Mouse (Mus musculus) liver, adult 2 months (tissue): ENCODE results near the gene Pkmyt1. TPM values are rescaled to one million over a fixed set of nuclear protein-coding genes. Genes with fewer than 3 reads are reported as not detected.

Source experiments
- DNase-seq: peaks from one replicate; pipeline ENCODE4 v3.0.0-alpha.2; 2011; ENCODE audit warnings: low read depth, low spot score; ENCODE audit errors: extremely low read depth
- H3K27ac ChIP-seq: fragments of 200-500 bp; replicated peaks from 2 replicates; pipeline ENCODE4 v1.5.1; 2012; ENCODE audit warnings: low read depth, mild to moderate bottlenecking, control low read depth, inconsistent platforms, low read length; ENCODE audit not compliant: insufficient read depth
- H3K27me3 ChIP-seq: fragments of 200-500 bp; 2 replicates; pipeline ENCODE4 v1.6.1; 2012; ENCODE audit warnings: mild to moderate bottlenecking, moderate library complexity, low read length, inconsistent platforms; ENCODE audit not compliant: control insufficient read depth, insufficient read depth
- H3K36me3 ChIP-seq: fragments of 200-500 bp; 2 replicates; pipeline ENCODE4 v1.6.1; 2012; ENCODE audit warnings: low read length, inconsistent platforms; ENCODE audit not compliant: control insufficient read depth, insufficient read depth
- H3K4me1 ChIP-seq: fragments of 200-500 bp; 2 replicates; pipeline ENCODE4 v1.6.1; 2011; ENCODE audit warnings: low read length; ENCODE audit not compliant: control insufficient read depth, insufficient read depth
- H3K4me3 ChIP-seq: fragments of 200-500 bp; 2 replicates; pipeline ENCODE4 v1.5.1; 2011; ENCODE audit warnings: low read depth, mild to moderate bottlenecking, control low read depth, low read length, moderate library complexity; ENCODE audit not compliant: insufficient read depth
- H3K79me2 ChIP-seq: fragments of 200-500 bp; 2 replicates; pipeline ENCODE4 v1.6.1; 2012; ENCODE audit warnings: inconsistent platforms, mild to moderate bottlenecking, low read length, moderate library complexity; ENCODE audit not compliant: control insufficient read depth, insufficient read depth
- H3K9ac ChIP-seq: fragments of 200-500 bp; 2 replicates; pipeline ENCODE4 v1.6.1; 2012; ENCODE audit warnings: low read depth, mild to moderate bottlenecking, control low read depth, inconsistent platforms, low read length
- CTCF ChIP-seq: fragments of 200-500 bp; IDR thresholded peaks from 2 replicates; pipeline ENCODE4 v1.5.1; 2011; ENCODE audit warnings: low read depth, low read length, control low read depth
- POLR2A ChIP-seq: fragments of 200-500 bp; IDR thresholded peaks from 2 replicates; pipeline ENCODE4 v1.6.1; 2011; ENCODE audit warnings: low read length, control low read depth; ENCODE audit not compliant: insufficient read depth; ENCODE audit errors: extremely low read depth
- WGBS: fragments of 180-500 bp; shearing (Covaris S2); methylation state at CpG from one replicate; pipeline ENCODE4 v1.1.7; 2018; 5-methylcytosine and 5-hydroxymethylcytosine counted together
- polyA plus RNA-seq: library from polyadenylated mRNA; depleted of rRNA; stranded (reverse); fragments of >200 nt; gene quantifications from 2 replicates; pipeline ENCODE4 v1.2.3, GENCODE M21; 2012
- total RNA-seq: library from RNA; depleted of rRNA; stranded (reverse); fragments of >200 nt; gene quantifications from 2 replicates; pipeline ENCODE4 v1.2.3, GENCODE M21; 2014

Pkmyt1 gene
- total and polyA plus RNA-seq, 2 experiments: 0.18 to 2.6 TPM

DNA sequence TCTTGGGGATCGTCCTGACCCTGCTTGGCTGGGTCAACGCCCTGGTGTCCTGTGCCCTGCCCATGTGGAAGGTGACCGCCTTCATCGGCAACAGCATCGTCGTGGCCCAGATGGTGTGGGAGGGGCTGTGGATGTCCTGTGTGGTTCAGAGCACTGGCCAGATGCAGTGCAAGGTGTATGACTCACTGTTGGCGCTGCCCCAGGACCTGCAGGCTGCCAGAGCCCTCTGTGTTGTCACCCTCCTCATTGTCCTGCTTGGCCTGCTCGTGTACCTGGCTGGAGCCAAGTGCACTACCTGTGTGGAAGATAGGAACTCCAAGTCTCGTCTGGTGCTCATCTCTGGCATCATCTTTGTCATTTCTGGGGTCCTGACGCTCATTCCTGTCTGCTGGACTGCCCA is 45.0 kb upstream of the Pkmyt1 start:
- no peak overlapping the region for H3K9ac ChIP-seq
- no peaks in the 10 kb centered on the region for H3K79me2 ChIP-seq
- H3K36me3 ChIP-seq: no peaks in the 10 kb centered on the region
- no peak for DNase-seq
- no peak overlapping the region for H3K4me3 ChIP-seq
- 0 out of 2 replicates have a peak, but pooled peaks cover 4% of the 10 kb centered on the region for H3K4me1 ChIP-seq
- TF ChIP-seq CTCF (no peak), POLR2A (no peak)
- 43% methylated on average over 10 of the region's 10 CpGs for WGBS
- H3K27ac ChIP-seq: no peak overlapping the region
- peaks cover 15% of the 10 kb centered on the region for H3K27me3 ChIP-seq

DNA sequence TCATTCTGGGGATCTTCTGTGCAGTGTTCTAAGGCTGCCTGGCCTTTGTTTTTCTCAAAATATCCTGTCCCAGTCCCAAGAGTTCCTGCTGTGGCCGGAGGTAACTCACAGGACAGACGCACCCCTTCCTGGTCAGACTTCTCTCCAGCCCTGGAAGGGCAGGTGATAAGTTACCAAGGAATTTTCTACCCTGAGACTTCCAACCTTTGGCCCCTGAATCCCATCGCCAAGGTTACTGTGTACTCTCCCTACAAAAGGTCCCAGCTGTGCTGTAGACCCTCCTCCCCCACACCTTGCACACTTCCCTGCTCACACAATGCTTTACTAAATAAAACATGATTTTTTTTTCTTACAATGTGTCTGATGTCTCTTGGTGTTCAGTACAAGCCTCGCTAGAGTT is 44.0 kb upstream of the Pkmyt1 start:
- H3K27me3 ChIP-seq: peaks cover 15% of the 10 kb centered on the region
- H3K4me3 ChIP-seq: no peak overlapping the region
- no peaks in the 10 kb centered on the region for H3K79me2 ChIP-seq
- no peak for TF ChIP-seq POLR2A
- no peak for TF ChIP-seq CTCF
- 0 out of 2 replicates have a peak, but pooled peaks cover 1% of the 10 kb centered on the region for H3K4me1 ChIP-seq
- 52% methylated on average over 4 of the region's 4 CpGs for WGBS
- H3K9ac ChIP-seq: no peak overlapping the region
- no peak for DNase-seq
- H3K27ac ChIP-seq: no peak overlapping the region
- no peaks in the 10 kb centered on the region for H3K36me3 ChIP-seq

DNA sequence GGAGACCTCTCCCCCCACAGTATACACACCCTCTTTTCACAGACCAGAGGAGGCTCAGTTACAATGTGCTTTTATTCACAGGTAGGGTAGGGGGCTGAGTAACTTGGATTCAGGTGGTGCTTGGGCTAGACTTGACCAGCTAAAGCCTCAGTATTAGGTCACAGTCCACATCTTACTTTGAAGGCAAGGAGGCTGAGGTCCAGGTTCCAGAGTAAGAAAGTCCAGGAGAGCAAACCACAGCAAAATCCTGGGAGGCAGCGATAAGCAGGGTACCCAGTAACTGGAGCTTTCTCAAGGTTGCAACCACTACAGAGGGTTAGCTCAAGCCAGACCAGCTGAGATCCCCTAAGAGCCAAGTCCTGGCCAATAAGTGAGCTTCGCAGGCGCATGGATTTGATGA is 43.6 kb upstream of the Pkmyt1 start:
- 69% methylated on average over 3 of the region's 3 CpGs for WGBS
- no peak for TF ChIP-seq CTCF
- TF ChIP-seq POLR2A: no peak
- no peak for DNase-seq

DNA sequence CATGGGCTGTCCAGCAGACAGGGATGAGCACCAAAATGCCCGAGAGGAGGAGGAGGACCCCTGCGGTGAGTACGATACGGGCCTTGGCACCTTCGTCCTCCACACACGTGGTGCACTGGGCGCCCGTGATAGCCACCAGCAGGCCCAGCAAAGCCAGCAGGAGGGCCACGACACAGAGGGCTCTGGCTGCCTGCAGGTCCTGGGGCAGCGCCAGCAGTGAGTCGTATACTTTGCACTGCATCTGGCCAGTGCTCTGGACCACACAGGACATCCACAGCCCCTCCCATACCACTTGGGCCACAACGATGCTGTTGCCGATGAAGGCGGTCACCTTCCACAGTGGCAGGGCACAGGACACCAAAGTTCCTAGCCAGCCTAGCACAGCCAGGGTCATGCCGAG is 42.9 kb upstream of the Pkmyt1 start:
- 32% methylated on average over 15 of the region's 15 CpGs for WGBS
- no peak overlapping the region for H3K27ac ChIP-seq

More for the DNA sequence above, 43.6 kb upstream of the Pkmyt1 start:
- Histone ChIP-seq H3K4me1 (no peaks in the 10 kb centered on the region), H3K9ac (no peak overlapping the region), H3K27ac (no peak overlapping the region), H3K36me3 (no peaks in the 10 kb centered on the region), H3K27me3 (peaks cover 15% of the 10 kb centered on the region), H3K4me3 (no peak overlapping the region), H3K79me2 (no peaks in the 10 kb centered on the region)

DNA sequence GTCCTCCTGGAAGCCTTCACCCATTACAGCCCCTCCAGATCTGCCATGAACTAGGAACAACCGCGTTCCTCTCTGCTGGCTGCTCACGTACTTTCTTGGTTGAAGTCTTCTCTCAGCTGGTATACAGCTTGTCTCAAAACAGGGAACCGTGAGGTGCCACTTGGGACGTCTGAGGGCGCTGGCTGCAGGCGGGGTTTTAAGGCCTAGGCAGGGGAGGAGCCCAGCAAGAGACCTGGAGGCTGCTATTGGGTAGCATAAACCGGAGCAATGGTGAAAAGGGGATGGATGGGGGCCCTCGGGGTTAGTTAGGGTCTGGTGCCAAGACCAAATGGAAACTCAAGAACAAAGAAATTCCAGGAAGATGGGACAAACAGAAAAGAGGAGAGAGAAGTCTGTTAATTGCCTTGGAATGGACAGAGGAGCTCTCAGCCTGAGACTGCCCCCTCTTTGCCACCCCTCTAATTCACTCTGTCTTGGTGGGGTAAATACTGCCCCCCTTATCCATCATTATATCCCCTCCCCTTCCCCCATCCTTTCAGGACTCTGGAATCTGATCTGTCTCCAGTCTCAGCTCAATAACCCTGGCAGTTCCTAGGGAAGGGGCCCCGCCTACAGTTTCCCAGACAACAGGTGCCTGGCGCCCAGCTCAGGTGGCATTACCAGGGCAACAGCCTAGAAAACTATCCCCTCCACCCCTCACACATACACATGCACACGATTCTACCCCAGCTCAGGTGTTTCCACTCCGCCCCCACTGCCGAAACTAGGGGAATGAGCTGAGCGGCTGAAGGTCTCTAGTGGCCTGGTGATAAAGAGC is 42.1 kb upstream of the Pkmyt1 start, which contains the start of gene Cldn9:
Gene Cldn9, minus strand, starts transcription at position 171 of the 817 bp plus-strand sequence.
- Histone ChIP-seq H3K27me3 (peaks cover 15% of the 10 kb centered on the region), H3K79me2 (no peaks in the 10 kb centered on the region), H3K4me1 (no peaks in the 10 kb centered on the region), H3K27ac (no peak within 1 kb of the TSS), H3K9ac (no peak within 1 kb of the TSS), H3K36me3 (no peaks in the 10 kb centered on the region), H3K4me3 (no peak within 1 kb of the TSS)
- WGBS: 56% methylated on average over 15 of the region's 15 CpGs
- TF ChIP-seq POLR2A (no peak), CTCF (no peak)
- no peak for DNase-seq

More for the DNA sequence above, 42.9 kb upstream of the Pkmyt1 start:
- TF ChIP-seq CTCF: no peak
- TF ChIP-seq POLR2A: no peak
- no peak for DNase-seq
- Histone ChIP-seq H3K27me3 (peaks cover 15% of the 10 kb centered on the region), H3K9ac (no peak overlapping the region), H3K79me2 (no peaks in the 10 kb centered on the region), H3K4me1 (no peaks in the 10 kb centered on the region), H3K36me3 (no peaks in the 10 kb centered on the region), H3K4me3 (no peak overlapping the region)

DNA sequence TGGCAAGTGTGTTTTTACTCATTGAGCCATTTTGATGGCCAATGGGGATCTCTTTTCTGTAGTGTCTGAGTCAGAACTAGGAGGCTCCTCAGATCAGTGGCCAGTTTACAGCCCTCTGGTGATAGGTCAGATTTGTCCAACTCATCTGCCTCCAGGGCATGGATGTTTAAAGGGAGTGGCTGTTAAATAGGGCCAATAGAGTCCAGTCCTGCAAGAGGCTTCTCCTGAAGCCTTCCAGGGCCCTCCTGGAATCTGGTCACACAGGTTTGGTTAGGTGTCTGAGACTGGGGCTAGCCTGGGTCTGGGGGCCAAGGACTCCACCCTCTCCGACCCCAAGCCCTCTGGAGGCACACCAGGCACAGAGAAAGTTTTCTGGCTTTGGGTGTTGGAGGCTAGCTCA is 31.6 kb upstream of the Pkmyt1 start:
- WGBS: 73% methylated on average over 1 of the region's 1 CpGs
- Histone ChIP-seq H3K9ac (no peak overlapping the region), H3K4me3 (no peak overlapping the region), H3K4me1 (no peaks in the 10 kb centered on the region), H3K36me3 (no peaks in the 10 kb centered on the region), H3K27ac (no peak overlapping the region), H3K79me2 (no peaks in the 10 kb centered on the region), H3K27me3 (0 out of 2 replicates have a peak, but pooled peaks cover 2% of the 10 kb centered on the region)
- no peak for TF ChIP-seq POLR2A
- no peak for TF ChIP-seq CTCF
- no peak for DNase-seq
